Mouse (Mus musculus): Measurements from ENCODE around the gene Id1. TPM values are rescaled to one million over a fixed set of nuclear protein-coding genes. Genes with fewer than 3 reads are reported as not detected.
A peak's percentile ranks its signal among the peaks of the same experiment; 100 is the strongest.

Id1 gene
- total RNA-seq, 2 experiments from 2014 or later = 71.8 to 76.6 TPM

- DNase-seq = no peak
Observed at GRCm38 (mm10) chr2:152756474-152757393, 20.7 kb downstream of the Id1 start.

- no peak for DNase-seq
Observed at GRCm38 (mm10) chr2:152757478-152757877, 21.4 kb downstream of the Id1 start.

- DNase-seq = peak; percentile 31
Observed at GRCm38 (mm10) chr2:152758351-152758750, 22.3 kb downstream of the Id1 start.

GRCm38 (mm10) chr2:152763310-152763709 is 27.3 kb downstream of the Id1 start:
- no peak for DNase-seq

DNA sequence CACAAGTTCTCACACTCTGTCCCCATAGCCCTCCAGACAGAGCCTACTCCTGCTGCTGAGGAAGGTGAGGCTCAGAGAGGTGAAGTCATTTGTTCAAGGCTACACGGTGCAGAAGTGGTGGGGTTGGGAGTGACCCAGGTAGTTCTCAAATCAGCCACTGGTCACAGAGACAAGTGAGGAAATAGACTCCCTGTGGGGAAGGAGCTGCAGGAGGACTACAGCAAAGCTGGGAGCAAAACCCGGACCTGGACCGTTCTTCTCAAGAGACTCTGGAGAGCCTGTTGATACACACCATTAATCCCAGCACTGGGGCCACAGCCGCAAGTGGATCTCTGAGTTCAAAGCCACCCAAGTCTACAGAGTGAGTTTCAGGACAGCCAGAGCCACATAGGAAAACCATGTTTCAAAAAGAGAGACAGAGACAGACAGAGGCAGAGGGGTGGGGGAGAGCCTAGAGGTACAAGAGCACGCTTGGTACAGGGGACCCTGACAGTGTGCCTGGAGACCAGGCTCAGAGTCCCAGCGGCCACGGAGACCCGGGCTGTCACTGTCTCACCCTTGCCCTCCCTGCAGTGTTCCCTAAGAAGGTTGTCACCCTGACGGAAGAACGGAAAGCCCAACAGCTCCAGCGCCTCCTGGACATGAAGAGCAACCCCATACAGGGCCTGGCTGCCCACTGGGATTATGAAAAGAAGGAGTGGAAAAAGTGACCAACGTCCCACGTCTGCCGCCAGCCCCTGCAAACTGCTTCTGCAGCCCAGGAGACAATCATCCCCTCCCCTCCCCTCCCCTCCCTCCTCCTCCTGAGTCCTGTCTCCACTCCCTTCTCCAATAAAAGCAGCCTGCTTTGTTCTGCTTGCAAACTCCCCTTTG is 28.4 kb downstream of the Id1 start:
- DNase-seq = peak; percentile 39

DNA sequence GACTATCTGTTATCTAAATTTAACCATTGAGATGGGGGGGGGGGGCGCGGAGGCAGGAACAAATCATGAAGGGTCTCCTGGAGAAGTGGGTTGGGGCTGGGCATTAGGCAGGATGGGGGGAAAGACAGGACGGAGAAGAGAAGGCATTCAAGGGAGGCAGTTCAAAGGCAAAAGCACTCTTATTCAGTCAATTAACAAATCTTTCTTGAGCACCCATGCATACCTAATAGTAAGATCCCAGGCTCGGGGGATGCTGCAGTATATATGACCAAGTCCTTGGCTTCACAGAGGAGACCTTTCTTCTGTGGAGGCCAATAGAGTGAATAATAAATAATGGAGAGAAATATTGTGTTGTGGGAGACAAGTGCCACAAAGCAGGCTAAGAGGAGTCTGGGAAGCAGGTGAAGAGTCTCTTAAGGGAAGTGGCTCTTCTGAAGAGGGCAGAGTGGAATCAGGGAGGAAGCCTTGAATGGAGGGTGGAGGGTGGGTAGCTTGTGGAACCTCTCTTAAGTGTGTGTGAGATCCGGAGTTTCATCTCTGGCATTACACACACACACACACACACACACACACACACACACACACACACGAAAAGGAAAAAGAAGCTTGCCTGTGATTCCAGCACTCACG is 29.1 kb downstream of the Id1 start:
- no peak for DNase-seq

DNA sequence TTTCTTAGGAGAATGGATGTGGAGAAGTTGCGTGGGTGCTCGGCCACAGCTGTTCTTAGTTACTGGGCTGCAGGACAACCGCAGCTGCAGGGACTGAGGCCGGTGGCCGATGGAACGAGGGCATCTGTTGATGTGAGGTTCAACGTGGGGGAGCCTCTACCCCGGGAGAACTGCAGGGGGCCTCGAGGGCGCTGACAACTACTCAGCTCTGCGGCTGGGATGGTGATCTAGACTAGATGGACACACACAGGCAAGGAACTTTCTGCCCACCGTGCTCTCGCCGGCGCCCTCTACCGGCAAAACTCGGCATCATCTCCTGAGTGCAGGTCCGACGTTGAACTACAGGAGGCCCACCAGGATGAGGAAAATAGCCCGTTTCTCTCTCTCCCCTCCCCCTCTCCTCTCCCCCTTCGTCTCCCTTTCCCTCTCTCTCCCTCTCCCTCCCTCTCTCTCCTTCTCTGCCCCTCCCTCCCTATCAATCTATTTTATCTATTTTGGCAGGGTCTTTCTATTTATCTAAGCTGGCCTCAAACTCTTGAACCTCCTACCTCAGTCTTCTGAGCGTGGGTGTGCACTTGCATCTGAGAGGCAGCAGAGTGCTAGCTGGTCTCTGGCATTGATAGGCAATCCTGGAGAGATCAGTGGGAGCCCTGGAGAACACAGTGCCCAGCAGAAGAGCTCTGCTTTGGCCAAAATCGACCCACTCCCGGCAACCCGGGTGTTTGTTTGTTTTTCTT is 30.5 kb downstream of the Id1 start:
- DNase-seq = peak; percentile 98

GRCm38 (mm10) chr2:152767618-152768271 is 31.7 kb downstream of the Id1 start:
- peak; percentile 64 for DNase-seq

- no peak for DNase-seq
Observed at GRCm38 (mm10) chr2:152769677-152770076, 33.6 kb downstream of the Id1 start.

GRCm38 (mm10) chr2:152771571-152771970 is 35.5 kb downstream of the Id1 start:
- no peak for DNase-seq

DNA sequence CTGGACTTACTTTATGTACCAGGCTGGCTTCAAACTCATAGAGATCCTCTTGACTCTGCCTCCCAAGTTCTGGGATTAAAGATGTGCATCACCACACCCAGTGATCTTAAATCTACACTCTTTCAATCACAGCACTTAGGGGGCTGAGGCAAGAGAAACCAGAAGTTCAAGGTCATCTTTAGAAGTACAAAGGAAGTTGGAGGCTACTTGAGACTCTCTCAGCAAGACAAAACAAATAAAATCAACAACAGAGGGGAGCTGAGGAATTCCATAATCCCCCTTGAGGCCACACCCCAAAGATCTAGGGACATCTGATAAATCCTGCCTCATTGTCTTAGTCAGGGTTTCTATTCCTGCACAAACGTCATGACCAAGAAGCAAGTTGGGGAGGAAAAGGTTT is 36.2 kb downstream of the Id1 start:
- DNase-seq = no peak

- DNase-seq = no peak
Observed at GRCm38 (mm10) chr2:152775357-152775756, 39.3 kb downstream of the Id1 start.

- DNase-seq = no peak
Observed at GRCm38 (mm10) chr2:152776019-152776418, 40.0 kb downstream of the Id1 start.

DNA sequence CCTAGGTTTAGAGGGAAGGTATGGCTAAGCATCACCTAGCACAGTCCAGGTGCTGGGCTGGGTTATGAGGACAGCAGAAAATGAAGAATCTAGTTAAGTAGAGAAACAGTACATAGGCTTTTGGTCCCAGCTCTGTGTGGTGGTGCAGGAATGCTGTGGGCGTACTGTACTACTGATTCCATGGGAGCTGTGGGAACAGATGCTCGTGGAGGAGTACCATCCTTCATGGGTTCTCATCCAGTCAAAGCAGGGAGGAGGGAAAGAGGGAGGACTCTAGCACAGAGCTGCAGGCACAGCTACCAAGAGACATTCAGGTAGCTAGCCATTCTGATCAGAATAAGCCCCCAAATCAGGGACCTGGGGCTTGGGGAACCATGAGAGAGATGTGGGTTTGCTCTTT is 40.4 kb downstream of the Id1 start:
- DNase-seq = no peak

DNA sequence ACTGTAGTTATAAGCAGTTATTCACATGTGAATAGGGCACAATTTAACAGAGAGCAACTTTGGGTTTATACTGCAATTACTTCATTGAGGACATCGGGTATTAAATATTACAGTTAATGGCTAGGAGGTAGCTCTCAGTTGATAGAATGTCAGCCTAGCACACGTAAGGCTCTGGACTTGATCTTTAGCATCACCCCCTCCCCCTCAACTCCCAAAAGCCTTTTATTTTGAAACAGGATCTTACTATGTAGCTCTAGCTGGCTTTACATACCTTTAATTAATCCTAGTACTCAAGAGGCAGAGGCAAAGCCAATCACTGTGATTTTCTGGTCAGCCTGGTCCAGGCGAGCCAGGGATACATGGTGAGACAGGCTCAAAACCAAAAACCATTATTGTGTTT is 41.0 kb downstream of the Id1 start:
- DNase-seq = no peak

- no peak for DNase-seq
Observed at GRCm38 (mm10) chr2:152780466-152780865, 44.4 kb downstream of the Id1 start.

- no peak for DNase-seq
Observed at GRCm38 (mm10) chr2:152781031-152781711, 45.1 kb downstream of the Id1 start.

GRCm38 (mm10) chr2:152782656-152783055 is 46.6 kb downstream of the Id1 start:
- DNase-seq = no peak

- DNase-seq = no peak
Observed at GRCm38 (mm10) chr2:152783241-152783640, 47.2 kb downstream of the Id1 start.

DNA sequence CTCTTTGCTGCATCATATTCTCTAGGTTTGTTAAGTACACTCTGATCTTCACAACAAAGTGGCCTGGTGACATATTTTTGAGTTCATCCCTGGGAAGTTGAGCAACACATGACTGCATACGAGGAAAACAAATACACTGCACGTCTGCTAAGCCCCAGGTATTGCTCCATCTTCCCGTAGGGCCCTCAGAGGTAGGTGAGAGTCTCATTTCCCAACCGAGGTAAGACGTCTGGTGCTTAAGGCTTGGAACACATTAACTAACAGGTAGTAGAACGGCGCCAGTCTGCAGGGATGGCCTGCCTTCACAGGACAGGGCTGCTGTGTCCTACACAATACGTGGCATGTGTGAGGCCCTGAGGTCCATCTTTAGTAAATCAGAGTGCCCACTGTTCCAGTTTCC is 48.6 kb downstream of the Id1 start:
- no peak for DNase-seq

Measured in heart, postnatal 4 days (tissue).